Mouse (Mus musculus) liver, adult 2 months (tissue): ENCODE measurements at regions not wholly inside any gene's neighbourhood (a gene's known extent, or its start where the extent isn't known, plus 50 kb on each side); places are given as distances from the start of the nearest gene placed in this dataset.

Experiments used
- DNase-seq: peaks from one replicate; pipeline ENCODE4 v3.0.0-alpha.2; 2011; ENCODE audit warnings: low read depth, low spot score; ENCODE audit errors: extremely low read depth
- H3K27ac ChIP-seq: fragments of 200-500 bp; replicated peaks from 2 replicates; pipeline ENCODE4 v1.5.1; 2012; ENCODE audit warnings: low read depth, mild to moderate bottlenecking, control low read depth, inconsistent platforms, low read length; ENCODE audit not compliant: insufficient read depth
- H3K27me3 ChIP-seq: fragments of 200-500 bp; 2 replicates; pipeline ENCODE4 v1.6.1; 2012; ENCODE audit warnings: mild to moderate bottlenecking, moderate library complexity, low read length, inconsistent platforms; ENCODE audit not compliant: control insufficient read depth, insufficient read depth
- H3K36me3 ChIP-seq: fragments of 200-500 bp; 2 replicates; pipeline ENCODE4 v1.6.1; 2012; ENCODE audit warnings: low read length, inconsistent platforms; ENCODE audit not compliant: control insufficient read depth, insufficient read depth
- H3K4me1 ChIP-seq: fragments of 200-500 bp; 2 replicates; pipeline ENCODE4 v1.6.1; 2011; ENCODE audit warnings: low read length; ENCODE audit not compliant: control insufficient read depth, insufficient read depth
- H3K4me3 ChIP-seq: fragments of 200-500 bp; 2 replicates; pipeline ENCODE4 v1.5.1; 2011; ENCODE audit warnings: low read depth, mild to moderate bottlenecking, control low read depth, low read length, moderate library complexity; ENCODE audit not compliant: insufficient read depth
- H3K79me2 ChIP-seq: fragments of 200-500 bp; 2 replicates; pipeline ENCODE4 v1.6.1; 2012; ENCODE audit warnings: inconsistent platforms, mild to moderate bottlenecking, low read length, moderate library complexity; ENCODE audit not compliant: control insufficient read depth, insufficient read depth
- H3K9ac ChIP-seq: fragments of 200-500 bp; 2 replicates; pipeline ENCODE4 v1.6.1; 2012; ENCODE audit warnings: low read depth, mild to moderate bottlenecking, control low read depth, inconsistent platforms, low read length
- CTCF ChIP-seq: fragments of 200-500 bp; IDR thresholded peaks from 2 replicates; pipeline ENCODE4 v1.5.1; 2011; ENCODE audit warnings: low read depth, low read length, control low read depth
- POLR2A ChIP-seq: fragments of 200-500 bp; IDR thresholded peaks from 2 replicates; pipeline ENCODE4 v1.6.1; 2011; ENCODE audit warnings: low read length, control low read depth; ENCODE audit not compliant: insufficient read depth; ENCODE audit errors: extremely low read depth
- WGBS: fragments of 180-500 bp; shearing (Covaris S2); methylation state at CpG from one replicate; pipeline ENCODE4 v1.1.7; 2018; 5-methylcytosine and 5-hydroxymethylcytosine counted together

- Histone ChIP-seq H3K9ac (no peak overlapping the region), H3K79me2 (no peaks in the 10 kb centered on the region), H3K27me3 (no peaks in the 10 kb centered on the region), H3K4me3 (no peak overlapping the region), H3K27ac (no peak overlapping the region), H3K36me3 (no peaks in the 10 kb centered on the region), H3K4me1 (no peaks in the 10 kb centered on the region)
- DNase-seq: no peak
- TF ChIP-seq CTCF (no peak), POLR2A (no peak)
- 94% methylated on average over 13 of the region's 13 CpGs for WGBS
These were observed 173.4 kb upstream of the Ccdc122 start for GRCm38 (mm10) chr14:76863035-76863706.

DNA sequence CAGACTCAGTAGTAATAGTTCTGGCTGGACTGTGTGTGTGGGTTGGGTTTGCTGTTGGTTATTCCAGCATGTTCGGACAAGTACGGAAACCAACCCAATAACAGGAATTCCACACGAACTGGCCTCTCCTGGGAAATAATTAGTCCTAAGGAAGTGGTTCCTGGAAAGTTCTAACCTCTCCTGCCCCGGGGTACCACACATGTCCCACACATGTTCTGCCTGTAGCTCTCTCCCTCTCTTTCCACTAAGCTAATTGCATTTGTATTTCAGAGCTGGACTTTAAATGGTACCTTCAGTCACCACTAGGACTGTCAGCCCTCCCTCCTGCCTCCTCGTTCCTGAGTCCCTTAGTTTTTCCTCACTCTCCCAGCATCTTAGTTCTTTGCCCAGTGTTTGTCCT lies 178.2 kb upstream of the Ccdc122 start:
- no peaks in the 10 kb centered on the region for H3K79me2 ChIP-seq
- no peaks in the 10 kb centered on the region for H3K4me1 ChIP-seq
- H3K4me3 ChIP-seq: no peak overlapping the region
- H3K27ac ChIP-seq: no peak overlapping the region
- no peak for TF ChIP-seq CTCF
- TF ChIP-seq POLR2A: no peak
- WGBS: 87% methylated on average over 5 of the region's 5 CpGs
- no peaks in the 10 kb centered on the region for H3K36me3 ChIP-seq
- no peaks in the 10 kb centered on the region for H3K27me3 ChIP-seq
- H3K9ac ChIP-seq: no peak overlapping the region
- no peak for DNase-seq

DNA sequence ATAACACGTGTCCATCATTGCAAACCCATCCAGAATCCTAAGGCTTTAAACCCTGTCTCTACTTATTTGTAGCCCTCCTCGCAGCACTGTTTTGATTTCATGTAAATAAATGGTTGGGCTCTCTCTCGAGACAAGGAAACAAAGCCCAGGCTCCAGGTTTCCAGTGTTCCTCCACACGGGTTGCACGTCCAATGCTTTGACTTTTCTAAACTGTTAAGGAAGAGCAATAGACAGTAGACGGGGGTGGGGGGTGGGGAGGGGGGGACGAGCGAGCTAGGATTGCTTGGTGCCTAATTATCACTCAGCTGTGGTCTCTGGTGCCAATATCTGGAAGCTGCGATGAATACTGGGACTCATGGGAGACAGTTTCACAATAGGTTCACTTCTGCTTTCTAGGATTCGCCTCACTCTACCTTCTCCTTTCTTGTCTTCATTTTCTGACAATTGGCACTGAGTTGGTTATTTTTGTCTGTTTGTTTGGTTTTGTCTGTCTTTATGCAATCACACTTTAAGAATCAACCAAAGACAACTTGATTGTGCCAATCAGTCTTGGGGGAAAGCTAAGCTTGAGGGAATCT lies 179.3 kb upstream of the Ccdc122 start:
- 66% methylated on average over 10 of the region's 10 CpGs for WGBS

GRCm38 (mm10) chr14:76856591-76856990 lies 180.0 kb upstream of the Ccdc122 start:
- WGBS: 59% methylated on average over 8 of the region's 8 CpGs
- no peak for DNase-seq
- no peaks in the 10 kb centered on the region for H3K4me1 ChIP-seq
- H3K9ac ChIP-seq: no peak overlapping the region
- no peak for TF ChIP-seq CTCF
- TF ChIP-seq POLR2A: no peak
- no peaks in the 10 kb centered on the region for H3K27me3 ChIP-seq
- no peak overlapping the region for H3K27ac ChIP-seq
- no peaks in the 10 kb centered on the region for H3K79me2 ChIP-seq
- H3K4me3 ChIP-seq: no peak overlapping the region
- no peaks in the 10 kb centered on the region for H3K36me3 ChIP-seq

More for the DNA sequence above, 179.3 kb upstream of the Ccdc122 start:
- DNase-seq: no peak
- TF ChIP-seq CTCF (no peak), POLR2A (no peak)
- no peaks in the 10 kb centered on the region for H3K36me3 ChIP-seq
- no peaks in the 10 kb centered on the region for H3K27me3 ChIP-seq
- H3K4me1 ChIP-seq: no peaks in the 10 kb centered on the region
- H3K9ac ChIP-seq: no peak overlapping the region
- H3K79me2 ChIP-seq: no peaks in the 10 kb centered on the region
- H3K4me3 ChIP-seq: no peak overlapping the region
- no peak overlapping the region for H3K27ac ChIP-seq

DNA sequence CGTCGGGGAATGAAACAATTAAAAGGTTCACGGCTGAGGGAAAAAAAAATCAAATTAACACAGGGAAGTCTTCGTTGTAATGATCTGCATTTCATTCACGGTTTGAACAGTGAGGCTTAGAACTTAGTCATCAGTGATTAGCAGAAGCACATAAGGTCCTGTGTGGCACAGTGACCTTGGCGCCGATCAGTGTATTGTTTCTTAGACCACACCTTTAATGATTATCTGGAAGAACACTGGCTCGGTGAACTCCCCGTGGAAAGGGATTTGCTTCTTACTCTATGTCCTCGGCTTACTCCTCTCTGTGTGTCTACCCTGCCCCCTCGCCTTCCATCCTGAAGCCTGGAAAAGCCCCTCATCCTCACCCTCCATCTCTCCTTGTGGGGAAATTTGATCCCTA lies 181.6 kb upstream of the Ccdc122 start:
- DNase-seq: no peak
- Histone ChIP-seq H3K27ac (no peak overlapping the region), H3K79me2 (no peaks in the 10 kb centered on the region), H3K4me3 (no peak overlapping the region), H3K36me3 (no peaks in the 10 kb centered on the region), H3K4me1 (no peaks in the 10 kb centered on the region), H3K27me3 (no peaks in the 10 kb centered on the region), H3K9ac (no peak overlapping the region)
- TF ChIP-seq POLR2A: no peak
- TF ChIP-seq CTCF: no peak
- WGBS: 95% methylated on average over 11 of the region's 11 CpGs
